Mouse (Mus musculus): ENCODE data around the gene Psmd14. TPM values are rescaled to one million over a fixed set of nuclear protein-coding genes. Genes with fewer than 3 reads are reported as not detected.

The Psmd14 gene
- total and polyA plus RNA-seq, 3 experiments, result 16.5 to 164 (median 162) TPM

DNA sequence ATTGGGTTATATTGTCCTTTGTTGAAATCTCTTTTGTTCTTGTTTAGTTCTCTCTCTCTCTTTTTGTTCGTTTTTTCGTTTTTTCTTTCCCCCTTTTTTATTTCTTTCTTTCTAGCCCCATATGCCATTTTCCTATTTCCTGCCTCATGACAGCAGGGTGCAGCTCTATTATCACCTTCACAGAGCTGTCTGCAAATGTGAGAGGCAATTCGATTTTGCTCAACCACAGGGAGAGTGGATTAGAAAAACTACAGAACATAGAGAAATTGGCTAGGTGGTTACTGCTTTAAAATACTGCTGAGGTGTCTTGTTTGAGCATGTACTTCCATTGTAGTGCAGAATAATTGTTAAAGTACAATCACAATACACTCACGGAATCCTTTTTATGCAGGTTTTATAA is 54.0 kb downstream of the Psmd14 start:
- no peak for ATAC-seq (ENCODE audit: extremely low read depth, insufficient number of reproducible peaks, low FRiP score, poor library complexity, severe bottlenecking)

GRCm38 (mm10) chr2:61780794-61781193 is 69.3 kb downstream of the Psmd14 start:
- Histone ChIP-seq H3K27me3 (ENCODE audit: insufficient read depth, low read length) (no peaks in the 10 kb centered on the region), H3K4me1 (ENCODE audit: insufficient read depth, low read depth, low read length) (no peaks in the 10 kb centered on the region), H3K9me3 (replicated peaks) (no peaks in the 10 kb centered on the region), H3K4me3 (ENCODE audit: low read depth, low read length) (no peak overlapping the region), H3K36me3 (replicated peaks) (peaks cover 56% of the 10 kb centered on the region)
- TF ChIP-seq CTCF (IDR thresholded peaks at IDR 0.05; ENCODE audit: low read depth, low read length) (no peak), TAL1 (conservative IDR thresholded peaks at IDR 0.05; ENCODE audit: low read depth, low read length) (no peak), GATA1 (IDR thresholded peaks at IDR 0.05; ENCODE audit: borderline replicate concordance, low read length) (no peak), POLR2AphosphoS5 (IDR thresholded peaks at IDR 0.05; ENCODE audit: insufficient replicate concordance, low read depth, low read length) (no peak), GATA2 (IDR thresholded peaks at IDR 0.05; ENCODE audit: borderline replicate concordance, low read depth, low read length) (no peak)
- ATAC-seq (ENCODE audit: extremely low read depth, insufficient number of reproducible peaks, low FRiP score, poor library complexity, severe bottlenecking), result no peak
- DNase-seq (ENCODE audit: low spot score), result no peak

More for the DNA sequence above, 54.0 kb downstream of the Psmd14 start:
- Histone ChIP-seq H3K9me3 (replicated peaks) (no peaks in the 10 kb centered on the region), H3K27me3 (ENCODE audit: insufficient read depth, low read length) (no peaks in the 10 kb centered on the region), H3K4me1 (ENCODE audit: insufficient read depth, low read depth, low read length) (no peaks in the 10 kb centered on the region), H3K36me3 (replicated peaks) (peaks cover 34% of the 10 kb centered on the region), H3K4me3 (ENCODE audit: low read depth, low read length) (no peak overlapping the region)
- no peak for DNase-seq (ENCODE audit: low spot score)
- TF ChIP-seq POLR2AphosphoS5 (IDR thresholded peaks at IDR 0.05; ENCODE audit: insufficient replicate concordance, low read depth, low read length), result no peak
- no peak for TF ChIP-seq GATA2 (IDR thresholded peaks at IDR 0.05; ENCODE audit: borderline replicate concordance, low read depth, low read length)

DNA sequence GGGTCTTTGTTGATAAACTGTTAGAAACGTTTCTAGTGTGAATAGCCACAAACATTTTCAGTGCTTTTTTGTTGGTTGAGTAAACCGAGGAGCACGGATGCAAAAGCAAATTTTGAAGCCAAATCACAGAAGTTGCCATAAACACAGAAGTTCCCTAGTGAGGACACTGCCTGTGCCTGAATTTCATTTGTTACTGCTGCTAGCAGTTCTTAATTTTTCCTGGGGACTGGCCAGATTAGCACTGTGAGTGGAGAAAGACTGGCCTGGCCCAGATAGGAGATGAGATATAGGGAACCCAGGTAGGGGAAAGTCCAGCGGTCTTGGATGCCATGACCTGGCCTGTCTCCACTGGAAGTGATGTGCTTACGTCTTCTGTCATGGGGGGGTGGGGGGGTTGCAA is 83.5 kb downstream of the Psmd14 start:
- no peaks in the 10 kb centered on the region for H3K27me3 ChIP-seq (ENCODE audit: insufficient read depth, low read length)
- H3K4me3 ChIP-seq (ENCODE audit: low read depth, low read length), result no peak overlapping the region
- no peak for ATAC-seq (ENCODE audit: extremely low read depth, insufficient number of reproducible peaks, low FRiP score, poor library complexity, severe bottlenecking)
- TF ChIP-seq GATA1 (IDR thresholded peaks at IDR 0.05; ENCODE audit: borderline replicate concordance, low read length) (no peak), POLR2AphosphoS5 (IDR thresholded peaks at IDR 0.05; ENCODE audit: insufficient replicate concordance, low read depth, low read length) (no peak), GATA2 (IDR thresholded peaks at IDR 0.05; ENCODE audit: borderline replicate concordance, low read depth, low read length) (no peak), TAL1 (conservative IDR thresholded peaks at IDR 0.05; ENCODE audit: low read depth, low read length) (no peak)
- H3K9me3 ChIP-seq (replicated peaks), result no peaks in the 10 kb centered on the region
- H3K36me3 ChIP-seq (replicated peaks), result peaks cover 59% of the 10 kb centered on the region
- no peaks in the 10 kb centered on the region for H3K4me1 ChIP-seq (ENCODE audit: insufficient read depth, low read depth, low read length)
- DNase-seq (ENCODE audit: low spot score), result no peak

DNA sequence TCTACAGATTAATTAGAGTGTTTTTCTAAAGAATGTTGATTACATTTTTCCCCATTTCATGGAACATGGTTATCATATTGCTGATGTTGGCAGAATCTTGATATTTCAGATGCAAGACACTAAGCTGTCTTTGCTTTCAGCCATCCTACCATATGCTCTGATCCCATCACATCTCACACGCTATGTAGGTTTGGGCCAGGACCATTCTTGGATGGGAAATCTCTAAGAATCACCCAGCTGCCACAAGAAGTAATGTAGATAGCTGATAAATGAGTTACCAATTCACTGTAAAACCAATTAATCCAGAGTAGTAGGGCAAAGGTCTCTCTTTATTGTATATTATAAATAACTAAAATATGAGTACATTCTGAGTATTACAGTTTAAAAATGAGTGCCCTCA is 86.6 kb downstream of the Psmd14 start:
- H3K9me3 ChIP-seq (replicated peaks), result no peaks in the 10 kb centered on the region
- no peak overlapping the region for H3K4me3 ChIP-seq (ENCODE audit: low read depth, low read length)
- no peaks in the 10 kb centered on the region for H3K4me1 ChIP-seq (ENCODE audit: insufficient read depth, low read depth, low read length)
- TF ChIP-seq GATA1 (IDR thresholded peaks at IDR 0.05; ENCODE audit: borderline replicate concordance, low read length), result no peak
- TF ChIP-seq TAL1 (conservative IDR thresholded peaks at IDR 0.05; ENCODE audit: low read depth, low read length), result no peak
- no peak for TF ChIP-seq POLR2AphosphoS5 (IDR thresholded peaks at IDR 0.05; ENCODE audit: insufficient replicate concordance, low read depth, low read length)
- no peak for TF ChIP-seq CTCF (IDR thresholded peaks at IDR 0.05; ENCODE audit: low read depth, low read length)
- no peak for TF ChIP-seq GATA2 (IDR thresholded peaks at IDR 0.05; ENCODE audit: borderline replicate concordance, low read depth, low read length)
- ATAC-seq (ENCODE audit: extremely low read depth, insufficient number of reproducible peaks, low FRiP score, poor library complexity, severe bottlenecking), result no peak
- no peaks in the 10 kb centered on the region for H3K27me3 ChIP-seq (ENCODE audit: insufficient read depth, low read length)
- DNase-seq (ENCODE audit: low spot score), result no peak
- peaks cover 58% of the 10 kb centered on the region for H3K36me3 ChIP-seq (replicated peaks)

GRCm38 (mm10) chr2:61802656-61803251 is 91.3 kb downstream of the Psmd14 start, which contains the start of gene Tbr1:
Tbr1 (plus strand) TSS chr2:61802930.
- H3K36me3 ChIP-seq (replicated peaks), result peaks cover 41% of the 10 kb centered on the region
- TF ChIP-seq TAL1 (conservative IDR thresholded peaks at IDR 0.05; ENCODE audit: low read depth, low read length) (no peak), GATA2 (IDR thresholded peaks at IDR 0.05; ENCODE audit: borderline replicate concordance, low read depth, low read length) (no peak), CTCF (IDR thresholded peaks at IDR 0.05; ENCODE audit: low read depth, low read length) (no peak), GATA1 (IDR thresholded peaks at IDR 0.05; ENCODE audit: borderline replicate concordance, low read length) (no peak), POLR2AphosphoS5 (IDR thresholded peaks at IDR 0.05; ENCODE audit: insufficient replicate concordance, low read depth, low read length) (no peak)
- H3K9me3 ChIP-seq (replicated peaks), result peaks cover 9% of the 10 kb centered on the region
- no peaks in the 10 kb centered on the region for H3K4me1 ChIP-seq (ENCODE audit: insufficient read depth, low read depth, low read length)
- DNase-seq (ENCODE audit: low spot score) (no peak), ATAC-seq (ENCODE audit: extremely low read depth, insufficient number of reproducible peaks, low FRiP score, poor library complexity, severe bottlenecking) (no peak)
- H3K4me3 ChIP-seq (ENCODE audit: low read depth, low read length), result no peak within 1 kb of the TSS
- peaks cover 8% of the 10 kb centered on the region for H3K27me3 ChIP-seq (ENCODE audit: insufficient read depth, low read length)

- Histone ChIP-seq H3K36me3 (replicated peaks) (peaks cover 35% of the 10 kb centered on the region), H3K4me3 (ENCODE audit: low read depth, low read length) (no peak overlapping the region), H3K4me1 (ENCODE audit: insufficient read depth, low read depth, low read length) (no peaks in the 10 kb centered on the region), H3K27me3 (ENCODE audit: insufficient read depth, low read length) (peaks cover 9% of the 10 kb centered on the region), H3K9me3 (replicated peaks) (peaks cover 9% of the 10 kb centered on the region)
- DNase-seq (ENCODE audit: low spot score) (no peak), ATAC-seq (ENCODE audit: extremely low read depth, insufficient number of reproducible peaks, low FRiP score, poor library complexity, severe bottlenecking) (no peak)
- TF ChIP-seq TAL1 (conservative IDR thresholded peaks at IDR 0.05; ENCODE audit: low read depth, low read length), result no peak
Measured at GRCm38 (mm10) chr2:61803443-61804367, 92.2 kb downstream of the Psmd14 start.
